Mouse (Mus musculus) embryonic facial prominence, embryonic 10.5 days (tissue): ENCODE measurements around the gene Cenpe. TPM values are rescaled to one million over a fixed set of nuclear protein-coding genes. Genes with fewer than 3 reads are reported as not detected.

Experiments
- DNase-seq: peaks from one replicate; pipeline ENCODE4 v3.0.0-alpha.2; 2017; ENCODE audit warnings: low spot score
- H3K27ac ChIP-seq: fragments of 300-500 bp; sonication (generic); replicated peaks from 2 replicates; pipeline ENCODE4 v1.5.1; 2016; ENCODE audit warnings: mild to moderate bottlenecking
- H3K27me3 ChIP-seq: fragments of 300-500 bp; sonication (generic); replicated peaks from 2 replicates; pipeline ENCODE4 v1.6.1; 2016; ENCODE audit warnings: low read depth, mild to moderate bottlenecking; ENCODE audit not compliant: poor library complexity, severe bottlenecking
- H3K36me3 ChIP-seq: fragments of 300-500 bp; sonication (generic); replicated peaks from 2 replicates; pipeline ENCODE4 v1.6.1; 2016; ENCODE audit warnings: mild to moderate bottlenecking, moderate library complexity
- H3K4me1 ChIP-seq: fragments of 300-500 bp; sonication (generic); 2 replicates; pipeline ENCODE4 v1.6.1; 2016
- H3K4me3 ChIP-seq: fragments of 300-500 bp; sonication (generic); 2 replicates; pipeline ENCODE4 v1.5.1; 2016; ENCODE audit warnings: mild to moderate bottlenecking, moderate library complexity
- H3K9me3 ChIP-seq: fragments of 300-500 bp; sonication (generic); 2 replicates; pipeline ENCODE4 v1.6.1; 2016; ENCODE audit warnings: mild to moderate bottlenecking
- WGBS: fragments of 180-500 bp; shearing (Covaris S2); methylation state at CpG from one replicate; pipeline ENCODE4 v1.1.7; 2016; 5-methylcytosine and 5-hydroxymethylcytosine counted together
- polyA plus RNA-seq: library from polyadenylated mRNA; unstranded; fragments of >200 nt; fragmentation: Nextera tagmentation; extraction: Ambion mirVana; gene quantifications from 2 replicates; pipeline ENCODE4 v1.2.1, GENCODE M21; 2016

The Cenpe gene
- polyA plus RNA-seq, 1 experiment from 2014 or later, result 39.4 TPM

DNA sequence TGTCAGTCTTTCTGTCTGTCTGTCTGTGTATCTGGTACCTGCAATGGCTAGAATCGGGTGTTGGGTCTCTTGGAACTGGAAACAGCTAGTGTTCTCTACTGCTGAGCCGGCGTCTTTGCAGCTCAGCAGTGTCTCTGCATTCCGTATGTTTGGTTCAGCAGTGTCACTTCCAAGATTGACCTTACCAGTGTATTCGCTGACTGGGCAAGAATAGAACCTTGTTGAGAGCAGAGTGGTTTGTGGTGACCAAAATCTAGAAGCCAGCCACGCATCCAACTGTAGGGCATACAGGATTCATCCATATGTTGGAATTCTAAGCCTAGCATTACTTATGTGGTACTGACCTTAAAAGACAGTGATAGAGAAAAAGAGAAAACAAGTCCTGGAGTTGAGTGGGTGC lies 39.5 kb downstream of the Cenpe start:
- peaks cover 93% of the 10 kb centered on the region for H3K36me3 ChIP-seq
- 90% methylated on average over 6 of the region's 6 CpGs for WGBS
- no peak for DNase-seq

DNA sequence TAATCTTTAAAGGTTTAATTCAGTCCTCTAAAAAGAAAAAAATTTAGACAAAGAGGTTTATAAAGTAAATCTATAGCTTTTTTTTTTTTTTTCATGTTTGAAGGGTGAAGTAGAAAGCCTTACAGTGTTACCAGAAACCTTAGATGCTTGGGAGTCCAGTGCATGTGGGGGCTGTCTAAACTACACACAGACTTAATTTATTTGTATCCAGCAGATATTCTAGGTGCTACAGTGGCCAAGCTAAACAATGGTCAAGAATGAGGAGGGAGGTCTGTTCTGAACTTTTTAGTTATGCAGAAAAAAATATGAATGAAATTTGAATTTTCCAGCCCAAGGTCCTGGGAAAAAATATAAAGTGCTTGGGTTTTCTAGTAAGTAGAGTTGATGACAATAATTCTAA lies 42.4 kb downstream of the Cenpe start:
- Histone ChIP-seq H3K27ac (no peak overlapping the region), H3K4me1 (no peaks in the 10 kb centered on the region), H3K4me3 (no peak overlapping the region), H3K36me3 (peaks cover 93% of the 10 kb centered on the region), H3K27me3 (no peaks in the 10 kb centered on the region), H3K9me3 (no peaks in the 10 kb centered on the region)
- no peak for DNase-seq

More for the DNA sequence above, 39.5 kb downstream of the Cenpe start:
- no peaks in the 10 kb centered on the region for H3K9me3 ChIP-seq
- H3K4me1 ChIP-seq, result no peaks in the 10 kb centered on the region
- H3K27me3 ChIP-seq, result no peaks in the 10 kb centered on the region
- no peak overlapping the region for H3K27ac ChIP-seq
- no peak overlapping the region for H3K4me3 ChIP-seq

DNA sequence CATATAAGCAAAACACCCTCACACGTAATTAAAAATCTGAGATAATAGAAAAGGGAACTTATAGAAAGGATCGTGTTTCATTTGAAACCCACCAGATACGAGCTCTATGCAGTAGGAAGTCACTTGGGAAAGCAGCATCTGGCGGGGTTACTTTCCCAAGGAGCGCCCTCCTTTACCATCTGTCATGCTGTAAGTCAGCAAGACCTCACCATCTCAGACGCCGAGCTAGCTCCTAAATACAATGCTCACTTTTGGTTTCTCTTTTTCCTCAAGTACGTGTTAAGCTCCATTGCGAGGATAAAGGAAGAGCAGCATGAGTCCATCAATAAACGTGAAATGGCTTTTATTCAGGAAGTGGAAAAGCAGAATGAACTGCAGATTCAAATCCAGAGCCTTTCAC lies 46.6 kb downstream of the Cenpe start:
- no peak for DNase-seq
- Histone ChIP-seq H3K4me3 (no peak overlapping the region), H3K4me1 (no peaks in the 10 kb centered on the region), H3K27me3 (no peaks in the 10 kb centered on the region), H3K36me3 (peaks cover 97% of the 10 kb centered on the region), H3K27ac (no peak overlapping the region), H3K9me3 (no peaks in the 10 kb centered on the region)
- 92% methylated on average over 10 of the region's 10 CpGs for WGBS

DNA sequence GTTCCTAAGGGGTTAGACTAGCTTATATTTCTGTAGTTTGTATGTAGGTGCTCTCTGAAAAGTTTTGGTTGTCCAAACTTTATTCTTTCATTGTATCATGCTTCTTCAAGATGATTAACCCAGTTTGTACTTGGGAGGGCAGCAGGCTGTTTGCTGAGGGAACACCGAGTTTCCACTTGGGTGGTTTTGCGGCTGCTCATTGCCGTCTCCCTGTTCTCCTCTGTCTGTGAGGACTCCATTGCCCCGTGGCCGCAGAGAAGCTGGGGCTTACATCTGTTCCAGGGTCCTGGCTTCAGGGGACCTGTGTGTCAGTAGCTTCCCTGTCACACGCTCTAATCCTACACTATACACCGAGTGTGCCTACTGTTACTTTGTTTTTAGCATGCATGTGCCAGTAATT lies 47.9 kb downstream of the Cenpe start:
- Histone ChIP-seq H3K36me3 (peaks cover 100% of the 10 kb centered on the region), H3K27ac (no peak overlapping the region), H3K27me3 (no peaks in the 10 kb centered on the region), H3K4me1 (no peaks in the 10 kb centered on the region), H3K4me3 (no peak overlapping the region), H3K9me3 (no peaks in the 10 kb centered on the region)
- WGBS, result 89% methylated on average over 7 of the region's 7 CpGs
- DNase-seq, result no peak

DNA sequence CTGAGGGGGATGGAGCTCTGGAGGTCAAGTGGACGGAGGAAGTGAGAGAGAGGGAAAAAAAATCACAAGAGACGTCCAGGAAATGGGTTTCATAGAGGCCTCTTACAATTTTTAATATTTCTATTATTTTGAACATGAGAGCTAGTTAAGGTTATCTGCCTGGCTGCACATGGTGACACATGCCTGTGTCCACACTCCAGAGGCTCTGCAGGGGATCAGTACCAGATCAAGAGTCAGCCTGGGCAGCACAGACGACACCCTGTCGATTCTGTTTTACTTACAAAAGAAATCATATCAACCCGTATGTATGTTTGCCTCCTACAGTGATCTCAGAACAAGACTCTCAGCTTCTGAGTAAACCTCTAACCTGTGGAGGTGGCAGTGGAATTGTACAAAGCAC lies 56.3 kb downstream of the Cenpe start:
- H3K4me1 ChIP-seq, result no peaks in the 10 kb centered on the region
- H3K27me3 ChIP-seq, result no peaks in the 10 kb centered on the region
- DNase-seq, result no peak
- H3K36me3 ChIP-seq, result peaks cover 100% of the 10 kb centered on the region
- H3K4me3 ChIP-seq, result no peak overlapping the region
- H3K9me3 ChIP-seq, result no peaks in the 10 kb centered on the region
- no peak overlapping the region for H3K27ac ChIP-seq
- WGBS, result 94% methylated on average over 5 of the region's 5 CpGs

DNA sequence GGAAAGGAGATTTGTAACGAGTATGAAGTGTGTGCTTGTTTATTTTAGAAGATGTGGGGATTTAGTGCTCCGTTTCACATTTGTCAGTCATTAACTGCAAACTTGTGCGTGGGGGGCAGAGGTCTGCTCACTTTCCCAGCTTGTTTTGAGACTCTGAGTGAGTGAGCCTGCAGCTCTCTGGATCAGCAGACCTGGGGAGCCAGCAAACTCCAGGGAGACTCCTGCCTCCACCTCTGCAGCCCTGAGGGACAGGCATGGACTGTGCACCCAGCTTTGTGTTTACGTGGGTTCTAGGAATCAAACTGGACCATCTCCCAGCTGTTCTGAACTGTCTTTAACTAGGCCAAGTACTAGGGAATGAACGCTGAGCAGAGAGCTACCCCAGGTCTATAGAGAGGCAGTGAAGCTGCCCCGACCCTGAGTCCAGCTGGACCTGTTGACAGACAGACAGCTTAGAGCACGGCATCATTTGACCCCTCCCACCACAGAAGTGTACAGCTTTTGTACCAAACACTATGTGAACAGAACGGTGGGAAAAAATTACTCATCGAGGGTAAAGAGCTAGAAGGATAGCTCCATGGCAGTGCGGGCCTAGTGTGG lies 57.2 kb downstream of the Cenpe start:
- Histone ChIP-seq H3K27ac (no peak overlapping the region), H3K36me3 (peaks cover 95% of the 10 kb centered on the region), H3K27me3 (no peaks in the 10 kb centered on the region), H3K9me3 (no peaks in the 10 kb centered on the region), H3K4me1 (no peaks in the 10 kb centered on the region), H3K4me3 (no peak overlapping the region)
- DNase-seq, result no peak
- WGBS, result 91% methylated on average over 10 of the region's 10 CpGs

DNA sequence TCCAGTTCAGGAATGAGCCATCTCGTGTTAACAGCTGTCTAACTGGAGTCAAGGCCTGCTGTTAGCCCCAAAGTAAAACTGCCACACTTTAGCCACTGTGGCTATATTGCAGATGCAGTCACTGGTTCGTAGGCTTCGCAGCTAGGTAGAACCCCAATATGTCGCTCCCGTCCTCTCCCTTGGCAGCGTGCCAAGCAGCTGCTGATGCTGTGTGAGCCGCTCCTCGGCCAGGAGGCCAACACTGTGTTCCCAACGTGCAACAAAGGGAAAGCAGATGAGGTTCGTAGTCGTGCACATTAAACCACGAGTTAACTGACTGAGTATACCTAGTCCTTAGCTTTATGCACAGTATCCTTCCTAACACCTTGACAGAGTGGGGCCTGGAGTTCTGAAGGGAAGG lies 60.3 kb downstream of the Cenpe start:
- no peaks in the 10 kb centered on the region for H3K27me3 ChIP-seq
- H3K9me3 ChIP-seq, result no peaks in the 10 kb centered on the region
- peaks cover 71% of the 10 kb centered on the region for H3K36me3 ChIP-seq
- no peak overlapping the region for H3K27ac ChIP-seq
- DNase-seq, result no peak
- WGBS, result 92% methylated on average over 12 of the region's 12 CpGs
- no peaks in the 10 kb centered on the region for H3K4me1 ChIP-seq
- H3K4me3 ChIP-seq, result no peak overlapping the region

DNA sequence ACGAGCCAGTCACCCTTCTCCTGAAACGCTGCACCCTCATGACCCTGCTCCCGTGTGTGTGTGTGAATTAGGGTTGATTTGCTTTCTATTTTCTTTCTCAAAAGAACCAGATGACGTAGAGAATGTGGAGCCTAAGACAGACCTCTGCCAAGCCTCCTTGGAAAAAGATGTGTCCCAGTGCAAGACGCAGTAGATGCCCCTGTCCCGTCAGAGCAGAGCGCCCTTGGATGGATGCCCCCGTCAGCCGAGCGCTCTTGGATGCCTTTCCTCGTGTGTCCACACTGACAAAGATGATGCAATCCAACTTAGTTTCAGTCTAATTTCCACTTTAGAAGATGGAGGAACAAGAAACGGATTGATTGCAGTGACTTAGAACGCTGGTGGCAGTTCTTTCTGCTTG lies 60.7 kb downstream of the Cenpe start:
- DNase-seq, result no peak
- no peak overlapping the region for H3K27ac ChIP-seq
- H3K27me3 ChIP-seq, result no peaks in the 10 kb centered on the region
- no peaks in the 10 kb centered on the region for H3K9me3 ChIP-seq
- no peaks in the 10 kb centered on the region for H3K4me1 ChIP-seq
- H3K36me3 ChIP-seq, result peaks cover 66% of the 10 kb centered on the region
- H3K4me3 ChIP-seq, result no peak overlapping the region
- 94% methylated on average over 13 of the region's 13 CpGs for WGBS

DNA sequence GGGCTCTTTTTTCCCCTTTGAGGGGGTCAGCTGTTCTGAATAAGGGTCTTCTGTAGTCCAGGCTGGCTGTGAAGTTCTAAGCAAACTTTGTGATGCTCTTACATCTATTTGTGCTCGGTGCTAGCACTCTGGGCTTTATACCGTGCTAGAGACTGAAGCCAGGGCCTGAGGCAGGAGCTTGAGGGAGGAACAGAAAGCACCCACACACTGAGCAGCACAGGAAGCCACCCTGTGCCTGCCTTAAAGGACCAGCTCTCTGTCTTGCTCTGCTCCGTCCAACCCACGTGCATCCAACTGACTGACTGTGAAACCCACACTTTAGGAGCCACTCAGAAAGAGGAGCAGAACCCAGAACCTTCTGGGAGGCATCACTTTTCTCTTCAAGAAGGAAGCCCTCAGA lies 67.8 kb downstream of the Cenpe start:
- WGBS, result 81% methylated on average over 4 of the region's 4 CpGs

DNA sequence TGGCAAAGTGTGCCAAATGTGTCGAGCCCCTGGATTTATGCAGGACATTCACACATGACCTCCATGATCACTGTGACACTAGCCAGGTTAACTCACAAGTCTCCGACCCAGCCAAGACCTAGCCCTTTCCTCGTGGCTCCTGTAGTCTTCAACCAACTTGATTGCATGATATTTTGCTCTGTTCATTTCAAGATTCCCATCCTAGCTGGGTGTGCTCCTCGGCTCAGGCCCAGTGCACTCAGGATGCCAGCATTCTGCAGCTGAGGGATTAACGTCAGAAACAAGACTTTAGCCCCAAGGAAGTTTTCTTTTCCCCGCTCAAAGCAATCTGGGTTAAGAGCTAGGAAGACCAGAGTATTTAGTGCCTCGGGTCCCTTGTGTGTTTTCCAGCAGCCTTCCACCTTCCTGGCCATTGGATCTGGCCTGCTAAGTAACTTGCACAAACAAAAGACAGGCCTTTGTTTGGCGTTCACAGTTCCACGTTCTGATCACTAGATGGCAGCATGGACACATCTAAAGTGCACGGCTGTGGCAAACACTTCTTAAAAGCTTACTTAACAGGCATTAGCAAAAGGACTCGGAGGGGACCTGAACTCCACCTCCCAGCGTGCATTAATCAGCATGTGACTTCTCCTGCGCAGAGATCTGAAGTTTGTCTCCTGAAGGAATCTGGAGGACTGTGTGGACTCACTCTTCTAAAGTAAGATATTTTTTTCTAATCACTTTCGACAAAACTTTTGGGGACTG lies 68.5 kb downstream of the Cenpe start, which contains the start of gene Bdh2:
TSS of gene Bdh2 (plus strand) at position 553 of the 747 bp plus-strand sequence.
- H3K36me3 ChIP-seq, result no peaks in the 10 kb centered on the region
- peaks cover 13% of the 10 kb centered on the region; the same call in 1 of the 2 replicates for H3K4me1 ChIP-seq
- peak within 1 kb of the TSS; percentile 89 for H3K27ac ChIP-seq
- 27% methylated on average over 14 of the region's 14 CpGs for WGBS
- H3K9me3 ChIP-seq, result no peaks in the 10 kb centered on the region
- no peaks in the 10 kb centered on the region for H3K27me3 ChIP-seq
- DNase-seq, result peak; percentile 87
- peak within 1 kb of the TSS; percentile 28; the same call in 1 of the 2 replicates for H3K4me3 ChIP-seq

More for the DNA sequence above, 67.8 kb downstream of the Cenpe start:
- DNase-seq, result no peak
- H3K4me1 ChIP-seq, result peaks cover 13% of the 10 kb centered on the region; the same call in 1 of the 2 replicates
- H3K27ac ChIP-seq, result peak overlapping the region; percentile 89
- H3K9me3 ChIP-seq, result no peaks in the 10 kb centered on the region
- H3K36me3 ChIP-seq, result 0 out of 2 replicates have a peak, but pooled peaks cover under 1% of the 10 kb centered on the region
- no peaks in the 10 kb centered on the region for H3K27me3 ChIP-seq
- no peak overlapping the region for H3K4me3 ChIP-seq

DNA sequence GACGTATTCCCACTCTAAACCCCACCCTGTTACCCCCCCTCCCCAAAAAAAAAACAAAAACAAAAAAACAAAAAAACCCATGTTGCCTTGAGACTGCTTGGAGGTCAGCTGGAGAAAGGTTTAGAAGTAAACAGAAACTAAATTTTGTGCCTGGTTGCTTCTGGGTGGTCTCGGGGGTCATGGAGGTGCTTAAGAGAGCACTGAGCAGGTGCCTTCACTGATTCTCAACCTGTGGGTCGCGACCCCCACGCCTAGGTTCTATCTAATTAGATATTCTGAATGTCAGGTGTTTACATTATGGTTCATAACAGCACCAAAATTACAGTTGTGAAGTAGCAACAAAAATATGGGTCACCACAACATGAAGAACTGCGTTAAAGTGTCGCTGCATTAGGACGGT lies 69.4 kb downstream of the Cenpe start:
- Histone ChIP-seq H3K4me1 (peaks cover 13% of the 10 kb centered on the region; the same call in 1 of the 2 replicates), H3K4me3 (no peak overlapping the region)
- WGBS, result 83% methylated on average over 8 of the region's 8 CpGs

DNA sequence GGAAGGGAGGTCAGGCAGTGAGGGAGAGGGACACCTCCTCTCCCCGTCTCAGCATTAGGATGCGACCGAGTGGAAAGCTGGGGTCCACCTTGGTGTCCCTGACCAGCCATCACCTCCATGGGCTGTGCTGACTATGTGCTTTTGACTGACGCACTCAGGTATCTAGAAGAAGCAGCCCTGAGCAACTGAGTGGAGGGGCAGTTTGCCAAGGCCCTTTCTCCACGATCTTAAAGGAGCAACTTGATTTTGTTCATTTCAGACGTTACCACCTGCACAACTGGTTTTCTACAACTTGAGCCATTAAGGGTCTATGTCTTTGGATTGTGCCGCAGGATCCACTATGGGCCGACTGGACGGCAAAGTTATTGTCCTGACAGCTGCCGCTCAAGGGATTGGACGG lies 72.9 kb downstream of the Cenpe start:
- no peaks in the 10 kb centered on the region for H3K36me3 ChIP-seq
- no peak overlapping the region for H3K27ac ChIP-seq
- H3K27me3 ChIP-seq, result no peaks in the 10 kb centered on the region
- DNase-seq, result no peak
- no peak overlapping the region for H3K4me3 ChIP-seq
- H3K9me3 ChIP-seq, result no peaks in the 10 kb centered on the region
- H3K4me1 ChIP-seq, result peaks cover 11% of the 10 kb centered on the region; the same call in 1 of the 2 replicates
- 86% methylated on average over 11 of the region's 11 CpGs for WGBS

More for the DNA sequence above, 69.4 kb downstream of the Cenpe start:
- H3K9me3 ChIP-seq, result no peaks in the 10 kb centered on the region
- H3K36me3 ChIP-seq, result no peaks in the 10 kb centered on the region
- H3K27me3 ChIP-seq, result no peaks in the 10 kb centered on the region
- no peak overlapping the region for H3K27ac ChIP-seq
- no peak for DNase-seq

DNA sequence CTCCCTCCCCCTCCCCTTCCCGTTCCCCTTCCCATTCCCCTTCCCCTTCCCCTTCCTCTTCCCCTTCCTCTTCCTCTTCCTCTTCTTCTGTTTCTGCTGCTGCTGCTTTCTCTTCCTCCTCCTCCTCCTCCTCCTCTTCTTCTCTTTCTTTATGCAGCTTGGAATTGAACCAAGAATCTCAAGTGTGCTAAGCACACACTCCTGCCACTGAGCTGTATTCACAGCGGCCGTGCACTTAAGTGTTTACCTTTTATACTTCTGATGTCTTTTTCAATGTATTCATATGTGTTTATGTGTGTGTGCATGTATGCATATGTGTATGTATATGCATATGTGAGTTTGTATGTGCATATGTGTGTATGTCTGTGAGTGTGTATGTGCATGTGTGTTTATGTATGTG lies 73.5 kb downstream of the Cenpe start:
- peaks cover 6% of the 10 kb centered on the region; the same call in 1 of the 2 replicates for H3K4me1 ChIP-seq
- WGBS, result 80% methylated on average over 3 of the region's 3 CpGs
- H3K9me3 ChIP-seq, result no peaks in the 10 kb centered on the region
- H3K27me3 ChIP-seq, result no peaks in the 10 kb centered on the region
- DNase-seq, result no peak
- H3K27ac ChIP-seq, result no peak overlapping the region
- H3K4me3 ChIP-seq, result no peak overlapping the region
- H3K36me3 ChIP-seq, result no peaks in the 10 kb centered on the region
